In genomic region chr6:115717101-115717652, GRCm38 (mm10) we compare ENCODE assay signal across 7 mouse cellular contexts. TPM values are rescaled to one million over a fixed set of nuclear protein-coding genes. Genes with fewer than 3 reads are reported as not detected.
A peak's percentile ranks its signal among the peaks of the same experiment; 100 is the strongest.
DNase-seq lines count a peak whose midpoint lies in the region; ATAC-seq and TF ChIP-seq lines count a peak whose summit lies in the region.

No protein-coding gene starts in this region.

- DNase-seq in heart, adult 2 months = peak; percentile 70 to 82
- DNase-seq in retina, postnatal 1 day = peak; percentile 21
- no peak for DNase-seq in layer of hippocampus, adult 9-10 months (ENCODE audit: low spot score)
- DNase-seq in spleen, adult 18-20 months = no peak

- peak overlapping the region; percentile 50 for H3K4me2 ChIP-seq in embryonic facial prominence, embryonic 13.5 days
- H3K4me2 ChIP-seq in intestine, postnatal 0 days (replicated peaks; ENCODE audit: low read depth) = peak overlapping the region; percentile 63
- H3K4me2 ChIP-seq in lung, embryonic 15.5 days = peak overlapping the region; percentile 47

- ATAC-seq in embryonic facial prominence, embryonic 13.5 days (ENCODE audit: insufficient number of reproducible peaks, insufficient read depth, low FRiP score, low TSS enrichment, low read depth) = 0 out of 2 replicates have a peak, but pooled peaks have one; percentile 38
- ATAC-seq in intestine, postnatal 0 days = peak; percentile 63
- peak; percentile 47 for ATAC-seq in lung, embryonic 15.5 days (ENCODE audit: borderline replicate concordance, extremely low read depth, low FRiP score, low TSS enrichment)

- H3K4me3 ChIP-seq in embryonic facial prominence, embryonic 13.5 days = no peak overlapping the region
- no peak overlapping the region for H3K4me3 ChIP-seq in heart, adult 2 months
- no peak overlapping the region for H3K4me3 ChIP-seq in intestine, postnatal 0 days (ENCODE audit: low read depth, low read length)
- no peak overlapping the region for H3K4me3 ChIP-seq in lung, embryonic 15.5 days

- TF ChIP-seq POLR2A in heart, adult 2 months (IDR thresholded peaks at IDR 0.05; ENCODE audit: insufficient read depth, low read depth, low read length) = no peak

- WGBS in embryonic facial prominence, embryonic 13.5 days = 11% methylated on average over 8 of the region's 8 CpGs
- 26% methylated on average over 8 of the region's 8 CpGs for WGBS in heart, adult 2 months
- WGBS in intestine, postnatal 0 days = 14% methylated on average over 8 of the region's 8 CpGs
- 9% methylated on average over 8 of the region's 8 CpGs for WGBS in lung, embryonic 15.5 days

- TF ChIP-seq EP300 in heart, adult 2 months (IDR thresholded peaks at IDR 0.05; ENCODE audit: insufficient read depth, low read depth, low read length) = no peak

- H3K36me3 ChIP-seq in embryonic facial prominence, embryonic 13.5 days = no peaks in the 10 kb centered on the region
- H3K36me3 ChIP-seq in heart, adult 2 months (ENCODE audit: control insufficient read depth, insufficient read depth, low read length) = no peaks in the 10 kb centered on the region
- no peaks in the 10 kb centered on the region for H3K36me3 ChIP-seq in intestine, postnatal 0 days (ENCODE audit: control insufficient read depth, insufficient read depth)
- no peaks in the 10 kb centered on the region for H3K36me3 ChIP-seq in lung, embryonic 15.5 days

- intact Hi-C loops in heart, adult 2 months (cut with DNase I) = loop anchor here (2.0 to 5.0 kb wide), 2 partner anchors 18 to 90 kb away; no protein-coding TSS in a partner anchor

- TF ChIP-seq CTCF in heart, adult 2 months (IDR thresholded peaks at IDR 0.05) = no peak
- no peak for TF ChIP-seq CTCF in intestine, postnatal 0 days (IDR thresholded peaks at IDR 0.05; ENCODE audit: low read depth)

- peaks cover 14% of the 10 kb centered on the region for H3K4me1 ChIP-seq in embryonic facial prominence, embryonic 13.5 days
- H3K4me1 ChIP-seq in heart, adult 2 months (ENCODE audit: control insufficient read depth, insufficient read depth, low read length) = peaks cover 2% of the 10 kb centered on the region
- H3K4me1 ChIP-seq in intestine, postnatal 0 days (replicated peaks; ENCODE audit: control insufficient read depth, insufficient read depth, low read length) = no peaks in the 10 kb centered on the region
- H3K4me1 ChIP-seq in lung, embryonic 15.5 days = peaks cover 13% of the 10 kb centered on the region

- peak overlapping the region; percentile 36; the same call in 1 of the 2 replicates for H3K9ac ChIP-seq in embryonic facial prominence, embryonic 13.5 days
- 0 out of 2 replicates have a peak overlapping the region, but pooled peaks have one; percentile 12 for H3K9ac ChIP-seq in heart, adult 2 months (ENCODE audit: low read depth, low read length)
- peak overlapping the region; percentile 11; the same call in 1 of the 2 replicates for H3K9ac ChIP-seq in intestine, postnatal 0 days (ENCODE audit: low read depth, low read length)
- H3K9ac ChIP-seq in lung, embryonic 15.5 days = no peak overlapping the region

- no peaks in the 10 kb centered on the region for H3K27me3 ChIP-seq in embryonic facial prominence, embryonic 13.5 days
- H3K27me3 ChIP-seq in heart, adult 2 months (ENCODE audit: control insufficient read depth, insufficient read depth, low read length) = no peaks in the 10 kb centered on the region
- no peaks in the 10 kb centered on the region for H3K27me3 ChIP-seq in intestine, postnatal 0 days (replicated peaks; ENCODE audit: control insufficient read depth, insufficient read depth, low read length)
- H3K27me3 ChIP-seq in lung, embryonic 15.5 days = no peaks in the 10 kb centered on the region

- H3K79me2 ChIP-seq in heart, adult 2 months (replicated peaks; ENCODE audit: control insufficient read depth, insufficient read depth, low read length) = no peaks in the 10 kb centered on the region

- no peaks in the 10 kb centered on the region for H3K9me3 ChIP-seq in embryonic facial prominence, embryonic 13.5 days
- no peaks in the 10 kb centered on the region for H3K9me3 ChIP-seq in intestine, postnatal 0 days (ENCODE audit: control insufficient read depth)
- no peaks in the 10 kb centered on the region for H3K9me3 ChIP-seq in lung, embryonic 15.5 days

- no peak overlapping the region for H3K27ac ChIP-seq in embryonic facial prominence, embryonic 13.5 days
- peak overlapping the region; percentile 57 for H3K27ac ChIP-seq in heart, adult 2 months
- H3K27ac ChIP-seq in intestine, postnatal 0 days (ENCODE audit: low read depth, low read length) = peak overlapping the region; percentile 73
- H3K27ac ChIP-seq in lung, embryonic 15.5 days = peak overlapping the region; percentile 80

RNA-seq across cellular contexts. Expression of gene Raf1, which starts 40.7 kb away (rescaled TPM):
- polyA plus RNA-seq in embryonic facial prominence, embryonic 13.5 days (2015; fragmentation: Nextera tagmentation; extraction: Ambion mirVana) = 111 TPM in 2 replicates
- 100 to 1,000 TPM; 103 to 109 TPM for total RNA-seq in heart, adult 2 months (2021)
- 145 and 186 TPM in 2 replicates for polyA plus RNA-seq in heart, adult 2 months (2012; rRNA removed)
- polyA plus RNA-seq in intestine, postnatal 0 days (2015; fragmentation: Nextera tagmentation; extraction: Ambion mirVana) = 64.9 and 66.4 TPM in 2 replicates
- 81.9 and 90.6 TPM in 2 replicates for polyA plus RNA-seq in lung, embryonic 15.5 days (2015; fragmentation: Nextera tagmentation; extraction: Ambion mirVana)

RNA-seq across cellular contexts. Expression of gene Tmem40, which starts 45.0 kb away (rescaled TPM):
- 3.7 and 4.2 TPM in 2 replicates for polyA plus RNA-seq in embryonic facial prominence, embryonic 13.5 days (2015; fragmentation: Nextera tagmentation; extraction: Ambion mirVana)
- 1 to 10 TPM in 1 of 2 experiments, not detected in 1; 2.4 TPM for total RNA-seq in heart, adult 2 months (2021)
- 0.47 and 0.92 TPM in 2 replicates for polyA plus RNA-seq in heart, adult 2 months (2012; rRNA removed)
- 0.17 and 0.43 TPM in 2 replicates for polyA plus RNA-seq in intestine, postnatal 0 days (2015; fragmentation: Nextera tagmentation; extraction: Ambion mirVana)
- polyA plus RNA-seq in lung, embryonic 15.5 days (2015; fragmentation: Nextera tagmentation; extraction: Ambion mirVana) = 2.6 and 3.1 TPM in 2 replicates

RNA-seq across cellular contexts. Expression of gene Cand2, which starts 57.2 kb away (rescaled TPM):
- polyA plus RNA-seq in embryonic facial prominence, embryonic 13.5 days (2015; fragmentation: Nextera tagmentation; extraction: Ambion mirVana) = 42.2 and 45.8 TPM in 2 replicates
- 10 to 100 TPM; 69.3 to 77.2 TPM for total RNA-seq in heart, adult 2 months (2021)
- polyA plus RNA-seq in heart, adult 2 months (2012; rRNA removed) = 59.0 and 68.4 TPM in 2 replicates
- polyA plus RNA-seq in intestine, postnatal 0 days (2015; fragmentation: Nextera tagmentation; extraction: Ambion mirVana) = 2.2 and 2.4 TPM in 2 replicates
- 32.0 and 32.1 TPM in 2 replicates for polyA plus RNA-seq in lung, embryonic 15.5 days (2015; fragmentation: Nextera tagmentation; extraction: Ambion mirVana)

Comparison
In these comparisons a context has a peak if more than half of its experiments do, and no peak if none do; other contexts are left out.
1. DNase-seq: peak in heart, adult 2 months (2 of 2) and retina, postnatal 1 day (single experiment); none in layer of hippocampus, adult 9-10 months (single experiment) and spleen, adult 18-20 months (0 of 2).
2. Peak in every context shown above with its lines, with median percentiles within 50 percentile points of each other: ATAC-seq and H3K4me2 ChIP-seq.